Mouse (Mus musculus) urinary bladder, adult 2 months (tissue): ENCODE measurements around the gene Ppm1b. TPM values are rescaled to one million over a fixed set of nuclear protein-coding genes. Genes with fewer than 3 reads are reported as not detected.
"Not testable (repeated sequence)": the region's sequence is repeated elsewhere in the genome, so short reads cannot be mapped to it uniquely, and the experiment has no call there.

Experiments used
- DNase-seq: peaks from one replicate; pipeline ENCODE4 v3.0.0; 2022; ENCODE audit warnings: low spot score
- polyA plus RNA-seq: library from polyadenylated mRNA; depleted of rRNA; stranded (reverse); fragments of >200 nt; gene quantifications from 2 replicates; pipeline ENCODE4 v1.2.3, GENCODE M21; 2012; rRNA removed

Ppm1b gene
- polyA plus RNA-seq, result 55.2 and 63.3 TPM in 2 replicates

DNA sequence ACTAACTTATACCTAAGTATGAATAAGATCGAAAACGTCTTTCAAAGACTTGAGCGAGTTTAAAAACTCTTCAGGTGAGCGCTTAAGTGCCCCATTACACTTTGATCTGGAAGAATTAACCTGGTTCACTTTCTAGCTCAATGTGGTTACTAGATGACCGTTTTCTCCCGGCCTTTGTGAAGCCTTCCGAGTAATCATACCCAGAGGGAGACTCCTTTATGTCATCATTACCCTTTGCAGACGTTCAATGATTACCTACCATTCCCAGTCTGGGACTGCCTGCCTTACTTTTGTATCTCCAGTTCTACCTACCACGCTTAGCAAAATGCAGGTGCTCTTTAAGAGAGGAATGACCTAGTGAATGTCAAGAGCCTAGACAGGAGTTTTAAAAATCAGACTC is at the start of gene Ppm1b:
Ppm1b (plus strand) TSS at position 301 of the 400 bp plus-strand sequence.
- DNase-seq, result no peak

DNA sequence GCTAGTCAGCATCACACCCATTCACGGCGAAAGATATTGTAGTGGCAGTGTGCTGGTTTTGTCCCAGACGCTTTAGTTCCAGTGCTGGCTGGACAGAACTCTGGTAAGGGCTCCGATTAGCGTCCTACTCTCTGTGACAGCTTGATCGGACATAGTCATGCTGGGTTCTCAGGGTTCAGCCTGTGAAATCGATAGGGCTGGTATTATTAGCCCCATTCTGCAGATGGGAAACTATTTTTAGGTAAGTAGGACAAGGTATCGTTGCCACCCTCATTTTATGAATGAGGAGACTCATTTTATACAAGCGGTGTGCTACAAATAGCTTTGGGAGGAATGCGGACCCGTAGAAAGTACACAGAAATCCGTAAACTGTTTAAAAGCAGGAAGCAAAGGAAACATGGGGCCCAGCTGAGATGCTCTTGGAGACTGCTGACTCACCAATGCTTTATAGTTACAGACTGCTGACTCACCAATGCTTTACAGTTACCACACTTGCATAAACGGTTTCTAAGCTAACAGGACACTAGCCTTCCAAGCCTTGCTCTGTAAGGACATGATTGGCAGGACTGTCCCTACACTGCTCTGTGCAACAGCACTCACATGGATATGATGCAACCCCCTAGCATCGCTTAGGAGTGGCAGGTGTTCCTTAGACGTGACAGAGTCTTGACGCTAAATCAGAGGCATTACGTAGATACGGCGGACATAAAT is 34.7 kb upstream of the Ppm1b start:
- DNase-seq, result no peak

DNA sequence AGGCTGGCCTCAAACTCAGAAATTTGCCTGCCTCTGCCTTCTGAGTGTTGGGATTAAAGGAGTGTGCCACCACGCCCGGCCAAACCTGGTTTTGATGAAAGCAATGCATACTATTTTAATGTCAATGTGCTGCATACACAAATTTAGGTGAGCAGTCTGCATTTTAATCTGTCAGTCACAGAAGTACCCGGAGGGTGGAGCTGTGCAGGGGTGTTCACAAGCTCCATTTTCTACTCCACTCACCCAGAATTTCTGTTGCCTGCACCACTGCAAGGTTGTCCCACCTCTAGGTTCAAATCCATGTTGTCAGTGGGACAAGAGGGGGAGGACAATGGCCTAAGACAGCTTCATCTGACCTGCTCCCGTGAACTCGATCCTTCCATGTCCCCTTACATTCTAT is 31.8 kb upstream of the Ppm1b start:
- DNase-seq, result no peak

DNA sequence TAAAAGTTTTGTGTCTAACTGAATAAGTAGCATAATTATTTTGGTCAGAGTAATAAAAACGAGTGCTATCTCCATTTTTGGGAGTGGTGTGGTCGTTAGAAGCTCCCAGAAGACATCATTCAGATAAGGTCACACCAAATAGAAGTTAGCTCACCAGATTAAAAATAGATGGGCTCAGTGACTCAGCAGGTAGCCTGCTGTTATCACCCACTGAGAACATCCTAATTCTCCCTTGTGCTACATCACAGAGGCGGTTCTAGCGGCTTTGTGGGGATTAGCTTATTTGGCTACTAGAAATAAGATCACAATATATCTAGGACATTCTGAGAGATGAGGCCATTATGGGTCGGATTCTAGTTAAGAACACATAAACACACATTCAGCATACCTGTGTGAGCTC is 30.3 kb upstream of the Ppm1b start:
- DNase-seq, result no peak

DNA sequence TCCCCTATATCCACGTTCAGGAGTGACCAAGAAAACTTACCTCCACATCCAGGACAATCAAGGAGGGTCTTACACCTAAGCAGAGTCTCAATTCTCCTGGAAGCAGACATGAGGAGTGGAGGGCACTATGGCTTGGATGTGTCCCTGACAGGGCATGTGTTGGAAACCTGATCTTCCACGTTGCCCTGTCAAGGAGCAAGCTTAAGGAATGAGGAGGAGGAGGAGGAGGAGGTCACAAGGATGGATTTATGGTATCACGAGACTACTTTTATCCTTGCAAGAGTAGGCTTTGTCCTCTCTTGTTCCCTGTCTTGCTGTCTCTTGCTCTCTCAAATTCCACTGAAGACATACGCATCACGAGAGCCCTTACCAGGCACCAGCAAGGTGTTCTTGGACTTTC is 29.0 kb upstream of the Ppm1b start:
- no peak for DNase-seq

DNA sequence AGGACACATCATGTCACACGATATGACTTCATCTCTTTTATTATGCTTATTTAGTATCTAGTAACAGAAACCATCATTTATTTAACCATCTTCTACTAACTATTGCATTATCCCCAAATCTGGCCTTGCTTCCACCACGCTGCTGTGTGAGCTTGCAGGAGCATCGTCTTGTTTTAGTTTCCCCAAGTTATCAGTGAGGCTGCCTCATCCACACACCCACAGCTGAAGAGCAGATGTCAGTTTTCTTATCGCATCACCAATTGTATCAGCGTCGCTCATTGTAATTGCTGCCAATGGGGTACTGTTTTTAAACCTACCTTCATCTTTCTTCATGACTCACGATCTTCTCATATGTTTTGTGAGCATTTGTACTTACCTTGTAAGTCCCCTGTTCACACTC is 23.6 kb upstream of the Ppm1b start:
- DNase-seq, result no peak

DNA sequence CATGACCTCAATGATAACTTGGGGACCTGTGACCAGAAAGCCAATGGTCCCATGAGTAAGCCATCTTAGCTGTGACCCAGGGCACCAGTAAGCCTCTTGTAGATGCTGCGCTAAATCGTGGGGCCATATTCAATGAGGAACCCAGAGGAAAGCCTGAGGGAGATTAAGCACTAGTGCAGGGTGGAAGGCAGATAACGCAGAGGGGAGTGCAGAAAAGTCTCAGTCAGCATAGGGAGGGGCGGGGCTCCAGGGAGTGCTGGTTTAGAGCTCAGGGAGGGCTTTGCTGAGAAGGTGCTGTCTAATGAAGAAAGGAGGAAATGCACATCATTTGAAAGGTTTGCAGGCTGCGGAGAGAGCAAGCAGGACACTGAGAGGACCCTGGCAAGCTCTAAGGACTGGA is 22.6 kb upstream of the Ppm1b start:
- DNase-seq, result no peak

DNA sequence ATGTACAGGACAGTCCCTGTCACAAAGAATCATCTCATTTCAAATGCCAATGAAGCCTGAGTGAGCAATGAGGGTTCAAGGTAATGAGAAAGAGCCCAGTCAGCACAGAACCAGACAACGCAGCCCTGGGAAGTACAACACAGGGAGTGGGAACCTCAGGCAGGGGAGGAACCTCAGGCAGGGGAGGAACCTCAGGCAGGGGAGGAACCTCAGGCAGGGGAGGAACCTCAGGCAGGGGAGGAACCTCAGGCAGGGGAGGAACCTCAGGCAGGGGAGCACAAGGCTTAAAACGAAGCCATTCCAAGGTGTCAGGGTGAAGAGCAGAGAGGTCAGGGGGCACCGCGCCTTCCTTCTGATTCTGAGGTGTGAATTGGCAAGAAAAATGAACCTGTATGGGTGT is 20.9 kb upstream of the Ppm1b start:
- not testable (repeated sequence) for DNase-seq

- no peak for DNase-seq
Observed at GRCm38 (mm10) chr17:84936301-84936700, 20.2 kb upstream of the Ppm1b start.

DNA sequence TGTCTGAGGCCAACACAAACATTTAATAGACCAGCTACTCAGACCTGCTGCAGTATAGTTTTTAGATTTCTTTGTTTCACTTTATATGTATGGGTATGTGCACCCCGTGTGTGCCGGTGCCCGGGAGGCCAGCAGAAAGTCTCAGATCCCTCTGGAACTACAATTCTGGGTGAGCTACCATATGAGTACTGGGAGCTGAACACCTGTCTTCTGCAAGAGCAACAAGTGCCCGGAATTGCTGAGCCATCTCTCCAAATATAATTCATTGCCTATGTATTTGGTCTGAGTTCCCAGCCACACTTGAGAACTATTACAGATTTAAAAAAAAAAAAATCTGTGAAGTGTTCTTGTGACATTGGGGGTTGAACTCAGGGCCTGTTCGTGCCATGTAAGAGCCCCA is 19.7 kb upstream of the Ppm1b start:
- DNase-seq, result no peak

GRCm38 (mm10) chr17:84937220-84937619 is 19.3 kb upstream of the Ppm1b start:
- DNase-seq, result no peak

DNA sequence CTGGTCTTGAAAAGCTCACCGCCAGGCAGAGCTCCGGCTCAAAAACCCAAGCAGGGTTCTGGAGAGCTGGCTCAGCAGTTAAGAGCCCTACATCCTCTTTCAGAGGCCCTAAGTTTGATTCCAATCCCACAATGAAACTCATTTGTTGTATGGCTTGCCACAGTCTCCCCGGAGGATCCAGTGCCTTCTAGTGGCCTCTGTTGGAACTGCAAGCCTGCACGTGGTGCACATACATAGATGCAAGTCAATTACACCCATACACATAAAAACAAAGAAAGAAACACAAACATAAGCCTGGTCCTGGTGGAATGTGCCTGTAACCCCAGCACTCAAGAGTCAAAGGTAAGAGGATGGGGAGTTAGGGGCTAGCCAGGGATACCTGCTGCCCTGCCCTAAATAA is 18.3 kb upstream of the Ppm1b start:
- no peak for DNase-seq

DNA sequence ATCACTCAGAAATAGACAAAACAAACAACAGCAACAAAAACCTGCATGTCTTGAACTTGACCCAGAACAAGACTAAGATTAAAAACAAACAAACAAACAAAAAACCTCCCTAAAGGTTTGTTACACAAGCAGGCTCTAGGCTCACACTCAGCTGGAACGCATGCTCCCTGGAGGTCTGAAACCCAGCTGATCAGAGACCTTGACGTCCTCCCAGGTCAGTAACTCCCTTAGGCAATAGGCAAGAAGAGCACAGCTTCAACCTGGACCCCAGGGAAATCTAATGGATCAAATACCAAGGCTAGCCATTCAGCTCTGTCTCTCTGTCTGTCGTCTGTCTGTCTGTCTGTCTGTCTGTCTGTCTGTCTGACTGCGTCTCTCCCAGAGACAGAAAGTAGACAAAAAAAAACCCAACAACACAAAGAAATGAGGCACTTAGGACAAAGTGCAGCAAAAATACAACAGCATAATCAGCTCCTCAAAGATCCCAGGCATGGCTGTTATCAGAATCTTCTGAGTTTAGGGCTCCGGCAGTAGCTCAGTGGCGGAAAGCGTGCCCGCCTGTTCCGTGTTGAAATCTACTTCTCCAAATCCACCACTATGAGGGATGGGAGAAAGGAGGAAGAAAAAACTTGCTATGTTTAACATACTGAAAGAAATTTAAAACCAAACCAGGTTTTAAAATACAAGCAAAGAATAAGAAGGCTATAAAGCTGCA is 16.4 kb upstream of the Ppm1b start:
- DNase-seq, result no peak

GRCm38 (mm10) chr17:84941291-84941868 is 15.2 kb upstream of the Ppm1b start:
- no peak for DNase-seq

DNA sequence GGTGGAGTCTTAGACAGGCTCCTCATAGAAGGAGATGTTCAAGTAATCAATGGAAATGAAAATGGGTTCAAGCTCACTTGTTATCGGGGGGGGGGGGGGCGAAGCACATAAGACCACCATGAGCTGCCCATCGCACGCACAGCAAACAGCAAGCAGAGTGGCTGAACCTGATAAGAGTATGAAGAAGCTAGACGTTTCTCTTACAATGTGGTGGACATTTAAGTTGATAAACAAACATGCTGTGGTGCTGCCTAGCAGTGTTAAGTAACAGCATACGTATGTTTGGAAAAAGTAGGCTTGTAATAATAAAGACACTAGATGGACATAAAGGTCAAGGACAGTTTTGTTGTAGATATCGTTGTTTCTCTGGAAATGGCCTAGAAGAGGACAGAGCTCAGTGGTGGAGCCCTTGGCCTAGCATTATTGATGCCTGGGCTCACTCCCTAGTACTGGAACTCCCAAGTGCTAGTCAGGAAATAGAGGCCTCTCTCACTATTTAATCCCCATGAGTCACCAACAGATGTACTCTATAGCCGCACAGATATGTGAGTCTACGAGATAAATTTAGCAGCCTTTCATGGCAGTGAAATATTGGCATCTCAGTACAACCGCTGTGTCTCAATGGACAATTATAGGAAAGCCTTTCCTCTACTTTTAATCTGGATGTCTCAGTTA is 14.0 kb upstream of the Ppm1b start:
- DNase-seq, result no peak

GRCm38 (mm10) chr17:84943033-84943393 is 13.5 kb upstream of the Ppm1b start:
- DNase-seq, result no peak

DNA sequence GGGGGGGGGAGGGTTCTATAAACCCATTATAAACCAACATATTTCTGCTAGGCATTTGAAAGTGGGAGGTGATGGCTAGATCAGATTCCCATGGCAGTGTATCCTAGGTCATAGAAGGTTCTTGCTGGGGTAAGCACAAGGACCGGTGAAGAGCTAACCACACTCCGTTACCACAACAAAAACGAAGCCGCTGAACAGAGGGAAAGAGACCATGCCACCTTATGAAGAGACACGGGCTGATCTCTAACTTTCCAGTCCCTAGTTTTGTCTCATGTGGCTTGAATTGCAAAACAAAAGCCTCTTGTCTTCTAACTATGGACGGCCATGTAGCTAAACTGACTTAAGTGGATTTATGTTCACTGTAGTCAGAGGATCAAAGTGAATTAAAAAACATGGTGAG is 12.2 kb upstream of the Ppm1b start:
- DNase-seq, result no peak

DNA sequence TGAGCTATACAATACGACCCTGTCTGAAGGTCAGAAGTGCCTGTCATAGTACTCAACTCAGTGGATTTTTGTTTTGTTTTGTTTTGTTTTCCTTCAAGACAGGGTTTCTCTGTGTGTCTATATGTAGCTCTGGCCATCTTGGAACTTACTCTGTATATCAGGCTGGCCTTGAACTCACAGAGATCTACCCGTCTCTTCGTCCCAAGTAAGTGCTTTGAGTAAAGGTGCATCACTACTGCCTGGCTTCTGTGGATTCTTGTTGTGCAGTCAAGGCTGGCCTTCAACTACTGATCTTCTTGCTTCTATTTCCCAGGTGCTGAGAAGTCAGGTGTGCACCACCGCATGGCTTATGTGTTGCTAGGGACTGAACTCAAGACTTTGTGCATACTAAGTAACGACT is 4.0 kb upstream of the Ppm1b start:
- no peak for DNase-seq

GRCm38 (mm10) chr17:84953776-84954175 is 2.8 kb upstream of the Ppm1b start:
- DNase-seq, result no peak

- no peak for DNase-seq
Observed at GRCm38 (mm10) chr17:84954881-84955280, 1.7 kb upstream of the Ppm1b start.

DNA sequence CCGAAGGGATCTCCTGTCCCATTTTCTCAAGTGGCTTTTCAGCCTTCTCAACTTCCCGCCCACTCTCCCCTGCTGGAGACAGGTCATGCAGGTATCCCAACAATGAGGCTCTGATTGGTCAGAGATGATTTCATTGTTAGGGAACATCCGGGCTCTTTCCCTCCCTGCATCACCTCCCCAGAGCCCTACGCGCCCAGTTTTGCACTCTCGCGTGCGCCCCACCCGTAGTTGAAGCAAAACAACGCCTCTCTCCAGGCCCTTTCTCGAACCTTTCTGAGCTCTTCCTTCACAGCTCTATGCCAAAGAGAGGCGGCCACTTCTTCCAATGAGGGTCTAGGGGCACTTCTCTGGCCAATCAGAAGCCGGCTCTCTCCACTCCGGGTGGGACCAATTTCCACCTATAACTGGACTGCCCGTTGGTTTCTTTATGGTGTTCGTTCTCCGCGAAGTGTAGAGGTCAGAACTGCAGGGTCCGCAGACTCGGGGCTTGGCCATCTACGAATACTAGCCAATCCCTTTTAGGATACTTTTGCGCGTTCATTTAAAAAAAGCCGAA is 468 bp downstream of the Ppm1b start:
- peak; percentile 78 for DNase-seq

DNA sequence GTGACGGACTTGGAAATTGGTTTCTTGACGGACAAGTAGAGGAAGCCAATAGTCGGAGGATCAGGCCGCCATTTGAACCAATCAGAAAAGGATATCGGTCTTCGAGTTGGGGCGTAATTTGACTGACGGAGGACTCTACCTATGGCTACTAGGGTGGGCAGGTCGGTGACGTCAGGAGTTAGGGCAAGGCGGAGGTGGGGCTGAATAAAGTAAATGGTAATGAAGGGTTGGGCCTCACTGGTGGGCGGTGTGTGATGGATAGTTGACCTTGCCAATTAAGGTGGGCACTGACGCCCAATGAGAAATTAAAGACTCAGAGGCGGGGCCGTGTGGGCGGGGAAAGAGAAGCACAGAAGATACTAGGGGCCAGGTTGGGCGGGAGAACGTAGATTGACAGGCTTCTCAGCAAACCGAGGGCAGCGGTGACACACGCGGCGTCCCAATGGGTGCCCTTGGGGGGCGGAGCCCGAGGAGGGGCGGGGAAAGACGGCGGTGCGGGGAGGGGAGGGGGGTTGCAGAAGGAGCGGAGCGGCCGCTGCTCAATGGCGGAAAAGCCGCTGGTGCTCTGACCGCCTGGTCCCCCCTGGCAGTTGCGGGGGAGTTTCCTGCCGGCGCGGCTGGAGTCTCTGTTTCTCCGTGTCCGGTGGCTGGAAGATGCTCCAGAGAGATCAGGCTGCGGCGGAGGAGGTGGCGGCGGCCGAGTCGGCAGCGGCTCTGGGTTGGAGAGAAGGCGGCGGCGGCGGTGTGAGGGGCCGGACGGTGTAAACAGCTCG is 1.1 kb downstream of the Ppm1b start:
- DNase-seq, result peak; percentile 96
